Mouse (Mus musculus) neural tube, embryonic 14.5 days (tissue): ENCODE measurements around the gene Cep85l. TPM values are rescaled to one million over a fixed set of nuclear protein-coding genes. Genes with fewer than 3 reads are reported as not detected.
A peak's percentile ranks its signal among the peaks of the same experiment; 100 is the strongest.

ENCODE experiments used
- ATAC-seq: fragments of 200-750 bp; cut with Nextera tagmentation; 2 replicates; pipeline ENCODE4 v1.8.0; 2017; ENCODE audit warnings: low read depth, mild to moderate bottlenecking, moderate TSS enrichment, moderate library complexity
- H3K27ac ChIP-seq: fragments of 300-500 bp; sonication (generic); 2 replicates; pipeline ENCODE4 v1.5.1; 2014; ENCODE audit warnings: low read depth, mild to moderate bottlenecking, control low read depth, low read length, moderate library complexity, mixed read lengths
- H3K27me3 ChIP-seq: fragments of 300-500 bp; sonication (generic); 2 replicates; pipeline ENCODE4 v1.6.1; 2014; ENCODE audit warnings: low read length; ENCODE audit not compliant: control insufficient read depth, insufficient read depth
- H3K36me3 ChIP-seq: fragments of 300-500 bp; sonication (generic); 2 replicates; pipeline ENCODE4 v1.6.1; 2014; ENCODE audit warnings: low read length, mixed read lengths; ENCODE audit not compliant: control insufficient read depth, insufficient read depth
- H3K4me1 ChIP-seq: fragments of 300-500 bp; sonication (generic); 2 replicates; pipeline ENCODE4 v1.6.1; 2014; ENCODE audit warnings: low read length; ENCODE audit not compliant: control insufficient read depth, insufficient read depth
- H3K4me2 ChIP-seq: fragments of 300-500 bp; sonication (generic); 2 replicates; pipeline ENCODE4 v1.6.1; 2014; ENCODE audit warnings: mild to moderate bottlenecking, low read depth, low read length, control low read depth
- H3K4me3 ChIP-seq: fragments of 300-500 bp; sonication (generic); 2 replicates; pipeline ENCODE4 v1.5.1; 2014; ENCODE audit warnings: low read depth, low read length, control low read depth, mixed read lengths
- H3K9ac ChIP-seq: fragments of 300-500 bp; sonication (generic); replicated peaks from 2 replicates; pipeline ENCODE4 v1.6.1; 2014; ENCODE audit warnings: low read depth, mild to moderate bottlenecking, control low read depth, low read length, mixed read lengths
- H3K9me3 ChIP-seq: fragments of 300-500 bp; sonication (generic); 2 replicates; pipeline ENCODE4 v1.6.1; 2016; ENCODE audit warnings: low read length; ENCODE audit not compliant: control insufficient read depth
- WGBS: fragments of 180-500 bp; shearing (Covaris S2); extraction: QIAGEN DNeasy Blood & Tissue Kit; methylation state at CpG from one replicate; pipeline ENCODE4 v1.1.7; 2014; 5-methylcytosine and 5-hydroxymethylcytosine counted together
- polyA plus RNA-seq: library from polyadenylated mRNA; unstranded; fragments of >200 nt; fragmentation: Nextera tagmentation; extraction: Ambion mirVana; gene quantifications from 2 replicates; pipeline ENCODE4 v1.2.1, GENCODE M21; 2014

The Cep85l gene
- polyA plus RNA-seq, 1 experiment from 2014 or later, result 11.6 TPM

DNA sequence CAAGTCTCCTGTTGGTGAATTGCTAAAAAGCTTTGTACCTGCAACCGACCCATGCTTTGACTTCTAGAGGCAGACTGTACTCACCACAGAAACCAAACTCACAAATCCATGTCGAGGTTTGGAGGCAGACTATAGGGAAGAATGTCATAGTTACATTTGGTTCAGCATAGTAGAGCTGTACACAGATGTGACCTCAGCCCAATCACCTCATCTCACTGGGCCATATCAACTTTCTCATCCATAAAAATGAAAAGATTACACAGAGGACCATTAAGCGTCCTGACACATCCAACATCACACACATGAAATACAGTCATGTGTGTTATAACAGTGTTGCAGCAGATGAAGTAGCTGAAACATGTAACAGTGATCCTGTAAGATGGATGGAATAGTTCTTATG lies 19.3 kb upstream of the Cep85l start:
- H3K4me2 ChIP-seq, result no peak overlapping the region
- H3K27me3 ChIP-seq, result no peaks in the 10 kb centered on the region
- no peak overlapping the region for H3K9ac ChIP-seq
- no peaks in the 10 kb centered on the region for H3K4me1 ChIP-seq
- H3K9me3 ChIP-seq, result no peaks in the 10 kb centered on the region
- WGBS, result 46% methylated on average over 3 of the region's 3 CpGs
- ATAC-seq, result no peak
- no peak overlapping the region for H3K27ac ChIP-seq
- H3K36me3 ChIP-seq, result no peaks in the 10 kb centered on the region
- H3K4me3 ChIP-seq, result no peak overlapping the region

DNA sequence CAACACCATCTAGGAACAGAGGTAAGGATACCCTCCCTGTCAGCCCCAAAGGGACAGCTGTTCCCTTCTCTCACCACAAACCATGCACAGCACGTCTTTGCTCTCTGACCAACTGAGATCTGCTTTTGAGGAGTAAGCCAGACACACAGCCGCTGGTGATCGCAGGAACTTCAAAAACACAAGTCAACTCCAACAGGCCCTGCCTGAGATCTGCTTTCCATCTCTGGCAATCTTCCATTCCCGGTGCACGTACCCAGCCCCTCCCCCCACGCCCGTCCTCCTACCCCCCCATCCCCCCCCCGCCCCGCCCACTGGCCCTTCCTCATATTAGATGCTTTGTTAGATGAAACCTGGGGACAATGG lies 18.8 kb upstream of the Cep85l start:
- H3K9ac ChIP-seq, result no peak overlapping the region
- 7% methylated on average over 9 of the region's 9 CpGs for WGBS

DNA sequence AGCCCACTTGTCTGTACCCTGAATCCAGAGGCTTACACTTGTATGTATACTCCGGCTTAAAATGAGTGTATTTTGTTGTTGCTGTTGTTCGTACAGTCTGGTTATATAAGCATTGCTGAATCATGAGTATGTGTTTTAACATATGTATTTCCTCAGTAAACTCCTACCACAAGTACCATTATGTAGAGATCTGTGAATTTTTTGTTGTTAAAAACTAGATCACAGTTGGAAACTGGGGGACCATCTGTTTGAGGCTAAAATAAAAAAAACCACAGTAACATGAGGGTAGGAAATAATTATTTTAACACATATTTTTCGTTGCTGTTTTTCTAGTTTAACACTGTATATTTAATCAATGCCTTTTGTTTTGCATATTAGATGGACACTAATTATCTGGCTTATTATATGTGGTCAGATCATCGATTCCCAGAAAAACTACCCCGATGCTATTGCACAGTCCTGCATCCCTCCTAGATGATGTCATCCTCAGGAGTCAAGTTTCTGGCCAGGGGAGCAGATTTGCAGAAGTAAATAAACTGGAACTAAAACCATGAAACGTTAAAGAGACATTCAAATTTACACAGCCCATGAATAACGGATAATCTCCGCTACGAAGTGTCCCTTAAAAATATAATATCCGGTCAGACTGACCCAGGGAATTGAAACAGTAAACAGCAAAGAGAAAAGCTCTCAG lies 18.2 kb upstream of the Cep85l start:
- H3K36me3 ChIP-seq, result no peaks in the 10 kb centered on the region
- 0 out of 2 replicates have a peak overlapping the region, but pooled peaks have one; percentile 6 for H3K4me2 ChIP-seq
- H3K9ac ChIP-seq, result no peak overlapping the region
- H3K4me3 ChIP-seq, result no peak overlapping the region
- peak; percentile 50; the same call in 1 of the 2 replicates for ATAC-seq
- WGBS, result 63% methylated on average over 10 of the region's 10 CpGs
- no peaks in the 10 kb centered on the region for H3K9me3 ChIP-seq
- no peaks in the 10 kb centered on the region for H3K4me1 ChIP-seq
- no peak overlapping the region for H3K27ac ChIP-seq
- H3K27me3 ChIP-seq, result no peaks in the 10 kb centered on the region

More for the DNA sequence above, 18.8 kb upstream of the Cep85l start:
- Histone ChIP-seq H3K9me3 (no peaks in the 10 kb centered on the region), H3K4me3 (no peak overlapping the region), H3K4me2 (0 out of 2 replicates have a peak overlapping the region, but pooled peaks have one; percentile 6), H3K27ac (no peak overlapping the region), H3K27me3 (no peaks in the 10 kb centered on the region), H3K36me3 (no peaks in the 10 kb centered on the region), H3K4me1 (no peaks in the 10 kb centered on the region)
- peak; percentile 65 for ATAC-seq

DNA sequence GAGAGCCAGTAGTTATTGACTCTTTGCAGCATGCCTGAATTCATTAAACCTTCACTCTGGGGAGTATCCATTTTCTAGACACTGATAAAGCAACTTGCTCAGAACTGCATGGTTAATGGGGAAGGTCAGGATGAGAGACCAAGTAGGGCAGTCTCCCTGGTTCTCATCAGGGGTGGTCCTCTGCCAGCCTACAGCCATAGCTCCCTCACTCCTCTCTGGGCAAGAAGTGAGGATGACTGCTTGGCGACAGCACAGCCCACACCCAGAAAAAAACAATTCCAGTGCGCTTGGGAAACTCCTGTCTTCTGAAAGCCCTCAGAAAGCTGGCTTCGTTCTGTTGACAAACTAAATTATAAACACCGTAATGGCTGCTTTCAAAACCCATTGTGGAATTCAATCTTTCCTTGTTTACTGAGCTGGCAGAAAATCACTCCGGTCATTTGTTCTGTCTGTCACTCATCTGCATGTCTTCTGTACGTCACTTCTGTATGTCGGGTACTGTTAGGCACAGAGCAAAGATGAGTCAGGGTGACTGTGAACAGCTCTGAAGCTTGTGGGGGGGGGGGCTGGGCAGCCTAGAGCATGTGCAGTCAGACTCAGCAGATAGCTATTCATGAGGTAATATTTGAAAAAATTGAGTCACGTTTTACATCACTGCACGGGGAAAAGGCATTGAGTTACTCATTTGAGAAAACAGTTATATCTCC lies 15.3 kb upstream of the Cep85l start:
- Histone ChIP-seq H3K4me3 (no peak overlapping the region), H3K4me1 (no peaks in the 10 kb centered on the region), H3K9ac (no peak overlapping the region), H3K9me3 (no peaks in the 10 kb centered on the region), H3K36me3 (no peaks in the 10 kb centered on the region), H3K4me2 (no peak overlapping the region), H3K27me3 (no peaks in the 10 kb centered on the region), H3K27ac (no peak overlapping the region)
- WGBS, result 88% methylated on average over 9 of the region's 9 CpGs
- no peak for ATAC-seq

DNA sequence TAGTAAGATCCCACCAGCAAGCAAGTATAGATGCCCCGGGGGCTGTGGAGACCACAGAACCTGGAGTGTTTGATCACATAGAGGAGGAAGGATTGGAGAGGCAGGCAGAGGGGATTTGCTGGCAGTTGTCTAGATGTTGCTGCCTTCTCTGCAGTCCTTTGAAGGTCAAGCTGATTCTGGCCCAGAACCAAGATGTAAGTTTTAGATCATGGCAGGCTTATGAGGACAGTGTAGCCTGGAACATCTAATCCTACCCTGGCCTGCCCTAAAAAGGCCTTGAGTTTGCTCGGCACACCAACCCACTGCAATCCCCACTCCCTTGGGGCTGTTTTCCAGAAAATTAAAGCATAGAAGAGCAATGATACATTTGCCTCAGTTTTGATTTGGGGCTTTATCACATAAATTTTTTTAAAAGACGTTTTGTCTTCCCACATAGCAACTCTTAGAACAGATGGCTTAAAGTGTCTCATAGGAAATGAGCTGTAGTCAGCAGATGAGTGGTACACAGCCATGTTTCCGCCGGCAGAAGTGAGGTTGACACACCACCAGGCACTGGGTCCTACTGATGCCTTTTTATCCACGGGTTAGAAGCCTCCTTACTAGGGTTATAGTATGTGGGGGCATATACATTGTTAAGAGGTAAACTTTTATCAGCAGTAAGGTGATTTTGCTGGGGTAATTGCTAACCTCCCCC lies 8.6 kb upstream of the Cep85l start:
- no peak for ATAC-seq
- no peak overlapping the region for H3K9ac ChIP-seq
- H3K27ac ChIP-seq, result no peak overlapping the region
- H3K4me1 ChIP-seq, result no peaks in the 10 kb centered on the region
- H3K27me3 ChIP-seq, result no peaks in the 10 kb centered on the region
- H3K4me2 ChIP-seq, result no peak overlapping the region
- H3K36me3 ChIP-seq, result no peaks in the 10 kb centered on the region
- H3K4me3 ChIP-seq, result no peak overlapping the region
- 59% methylated on average over 6 of the region's 6 CpGs for WGBS
- no peaks in the 10 kb centered on the region for H3K9me3 ChIP-seq

DNA sequence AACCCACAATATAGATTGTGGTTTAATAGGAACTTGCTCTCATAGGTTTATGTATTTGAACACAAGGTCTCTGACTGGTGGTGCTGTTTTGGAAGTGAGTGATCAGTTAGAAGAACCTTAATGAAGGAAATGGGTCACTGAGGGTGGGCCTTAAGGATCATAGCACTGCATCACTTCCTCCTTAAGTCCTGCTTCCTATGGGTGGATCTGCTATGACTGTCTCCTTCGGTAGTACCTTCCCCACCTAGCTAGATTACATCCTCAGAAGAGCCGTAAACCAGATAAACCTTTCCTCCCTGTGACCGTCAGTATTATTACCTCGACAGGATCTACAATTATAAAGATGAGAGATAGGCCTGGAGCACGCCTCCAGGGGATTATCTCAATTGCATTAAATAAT lies 5.7 kb upstream of the Cep85l start:
- no peaks in the 10 kb centered on the region for H3K27me3 ChIP-seq
- no peaks in the 10 kb centered on the region for H3K9me3 ChIP-seq
- no peak overlapping the region for H3K4me2 ChIP-seq
- ATAC-seq, result no peak
- WGBS, result 74% methylated on average over 5 of the region's 5 CpGs
- H3K9ac ChIP-seq, result no peak overlapping the region
- no peak overlapping the region for H3K4me3 ChIP-seq
- H3K36me3 ChIP-seq, result no peaks in the 10 kb centered on the region
- H3K4me1 ChIP-seq, result no peaks in the 10 kb centered on the region
- no peak overlapping the region for H3K27ac ChIP-seq

DNA sequence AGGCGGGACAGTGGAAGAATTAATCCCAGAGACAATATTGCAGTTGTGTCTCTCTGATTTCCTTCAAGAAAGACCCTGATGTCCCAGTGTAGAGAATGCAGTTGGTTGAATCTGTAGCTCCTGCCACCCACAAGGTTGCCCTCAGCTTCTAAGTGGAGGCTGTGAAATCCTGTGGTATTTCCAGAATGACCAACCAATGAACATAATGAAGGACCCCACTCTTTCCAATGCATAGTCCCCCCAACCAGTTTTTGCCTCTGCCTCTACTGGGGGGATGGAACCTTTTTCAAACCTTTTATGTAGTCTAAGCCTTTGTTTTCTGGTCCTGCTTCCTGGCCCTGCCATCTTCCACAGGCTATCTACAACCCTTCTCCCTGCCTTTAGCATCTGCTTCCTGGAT lies 5.1 kb upstream of the Cep85l start:
- Histone ChIP-seq H3K9ac (no peak overlapping the region), H3K9me3 (no peaks in the 10 kb centered on the region), H3K27me3 (no peaks in the 10 kb centered on the region), H3K4me2 (no peak overlapping the region), H3K4me1 (no peaks in the 10 kb centered on the region), H3K36me3 (no peaks in the 10 kb centered on the region), H3K4me3 (no peak overlapping the region), H3K27ac (no peak overlapping the region)
- no peak for ATAC-seq
- WGBS, result 88% methylated on average over 1 of the region's 1 CpGs

DNA sequence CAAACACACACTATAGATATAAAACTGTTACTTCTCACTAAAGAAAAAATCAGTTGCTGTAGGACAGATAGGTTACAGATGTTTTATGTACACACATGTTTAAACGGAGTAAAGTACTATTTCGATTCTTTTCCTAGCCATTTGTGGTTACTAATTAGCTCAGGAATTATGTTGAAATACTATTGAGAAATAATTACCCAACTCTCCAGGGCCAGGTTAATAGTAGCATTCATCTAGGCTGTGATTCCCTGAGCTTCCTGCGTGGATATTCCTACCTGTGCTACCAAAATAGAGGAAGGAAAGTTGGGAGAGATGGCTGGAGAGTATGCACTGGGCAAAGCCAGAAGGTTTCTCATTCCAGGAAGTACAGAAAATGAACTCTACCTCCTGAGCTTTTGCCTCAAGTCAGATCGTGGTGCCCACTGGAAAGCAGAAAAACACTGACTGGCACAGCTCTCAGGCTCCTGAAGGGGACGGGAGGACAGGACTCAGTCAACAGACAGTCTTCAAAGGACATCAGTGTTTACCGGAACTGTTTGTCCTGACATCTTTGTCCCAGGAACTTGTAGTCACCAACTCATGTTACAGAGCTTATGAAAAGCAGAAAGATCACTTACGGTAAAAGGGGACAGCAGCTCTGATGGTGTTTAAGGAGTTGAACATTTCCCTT lies 3.1 kb upstream of the Cep85l start:
- Histone ChIP-seq H3K9me3 (no peaks in the 10 kb centered on the region), H3K27me3 (no peaks in the 10 kb centered on the region), H3K27ac (no peak overlapping the region), H3K4me2 (no peak overlapping the region), H3K4me1 (peaks cover 5% of the 10 kb centered on the region; the same call in 1 of the 2 replicates), H3K9ac (no peak overlapping the region), H3K4me3 (no peak overlapping the region), H3K36me3 (no peaks in the 10 kb centered on the region)
- 68% methylated on average over 7 of the region's 7 CpGs for WGBS
- no peak for ATAC-seq
